Mouse (Mus musculus) heart, postnatal 0 days (tissue): ENCODE measurements around the gene St3gal4. TPM values are rescaled to one million over a fixed set of nuclear protein-coding genes. Genes with fewer than 3 reads are reported as not detected.
"Not testable (repeated sequence)": the region's sequence is repeated elsewhere in the genome, so short reads cannot be mapped to it uniquely, and the experiment has no call there.

Experiments used
- ATAC-seq: fragments of 200-750 bp; cut with Nextera tagmentation; 2 replicates; pipeline ENCODE4 v1.8.0; 2017; ENCODE audit warnings: low read depth, moderate number of reproducible peaks, moderate library complexity; ENCODE audit not compliant: insufficient read depth
- DNase-seq: peaks from one replicate; pipeline ENCODE4 v3.0.0-alpha.2; 2016; ENCODE audit warnings: low spot score
- H3K27ac ChIP-seq: fragments of 300-500 bp; sonication (generic); 2 replicates; pipeline ENCODE4 v1.5.1; 2014; ENCODE audit warnings: low read depth, mild to moderate bottlenecking
- H3K27me3 ChIP-seq: fragments of 300-500 bp; sonication (generic); 2 replicates; pipeline ENCODE4 v1.6.1; 2014; ENCODE audit warnings: low read length, mixed read lengths; ENCODE audit not compliant: control insufficient read depth, insufficient read depth
- H3K36me3 ChIP-seq: fragments of 300-500 bp; sonication (generic); replicated peaks from 2 replicates; pipeline ENCODE4 v1.6.1; 2014; ENCODE audit warnings: low read length, mixed read lengths; ENCODE audit not compliant: control insufficient read depth, insufficient read depth
- H3K4me1 ChIP-seq: fragments of 300-500 bp; sonication (generic); 2 replicates; pipeline ENCODE4 v1.6.1; 2014; ENCODE audit warnings: antibody characterized with exemption; ENCODE audit not compliant: control insufficient read depth, insufficient read depth
- H3K4me2 ChIP-seq: fragments of 300-500 bp; sonication (generic); 2 replicates; pipeline ENCODE4 v1.6.1; 2014; ENCODE audit warnings: low read depth, mild to moderate bottlenecking, low read length, moderate library complexity
- H3K4me3 ChIP-seq: fragments of 300-500 bp; sonication (generic); 2 replicates; pipeline ENCODE4 v1.5.1; 2014; ENCODE audit warnings: low read depth, low read length
- H3K9ac ChIP-seq: fragments of 300-500 bp; sonication (generic); replicated peaks from 2 replicates; pipeline ENCODE4 v1.6.1; 2014; ENCODE audit warnings: low read depth, low read length, mixed read lengths
- H3K9me3 ChIP-seq: fragments of 300-500 bp; sonication (generic); replicated peaks from 2 replicates; pipeline ENCODE4 v1.6.1; 2016; ENCODE audit warnings: low read length; ENCODE audit not compliant: control insufficient read depth
- CTCF ChIP-seq: IDR thresholded peaks from 2 replicates; pipeline ENCODE4 v1.5.1; 2016; ENCODE audit warnings: antibody characterized with exemption, control low read depth, low read depth
- EP300 ChIP-seq: IDR thresholded peaks from 2 replicates; pipeline ENCODE4 v1.6.1; 2016; ENCODE audit warnings: antibody characterized with exemption, low read depth
- WGBS: fragments of 180-500 bp; shearing (Covaris S2); extraction: QIAGEN DNeasy Blood & Tissue Kit; methylation state at CpG from one replicate; pipeline ENCODE4 v1.1.7; 2014; 5-methylcytosine and 5-hydroxymethylcytosine counted together
- polyA plus RNA-seq: library from polyadenylated mRNA; unstranded; fragments of >200 nt; fragmentation: Nextera tagmentation; extraction: Ambion mirVana; gene quantifications from 2 replicates; pipeline ENCODE4 v1.2.1, GENCODE M21; 2015
- total RNA-seq: library from RNA; depleted of rRNA; stranded (reverse); fragments of >200 nt; gene quantifications from 2 replicates; pipeline ENCODE4 v1.2.3, GENCODE M21; 2014; ENCODE audit warnings: low replicate concordance

St3gal4 gene
- total and polyA plus RNA-seq, 2 experiments from 2014 or later: 25.2 to 37.6 TPM

- H3K4me3 ChIP-seq: no peak overlapping the region
- no peak overlapping the region for H3K4me2 ChIP-seq
- no peak overlapping the region for H3K9ac ChIP-seq
- TF ChIP-seq EP300 (no peak), CTCF (no peak)
- peak; percentile 71 for ATAC-seq
- no peaks in the 10 kb centered on the region for H3K9me3 ChIP-seq
- H3K4me1 ChIP-seq: no peaks in the 10 kb centered on the region; the same call in 1 of the 2 replicates
- no peaks in the 10 kb centered on the region for H3K27me3 ChIP-seq
- 77% methylated on average over 5 of the region's 5 CpGs for WGBS
- H3K36me3 ChIP-seq: no peaks in the 10 kb centered on the region
- no peak for DNase-seq
- peak overlapping the region; percentile 56 for H3K27ac ChIP-seq
These were observed 37.1 kb upstream of the St3gal4 start for GRCm38 (mm10) chr9:35156002-35156710.

- 83% methylated on average over 1 of the region's 1 CpGs for WGBS
- TF ChIP-seq EP300 (no peak), CTCF (no peak)
- DNase-seq (no peak), ATAC-seq (no peak)
- Histone ChIP-seq H3K36me3 (no peaks in the 10 kb centered on the region), H3K4me3 (no peak overlapping the region), H3K9me3 (no peaks in the 10 kb centered on the region), H3K4me2 (no peak overlapping the region), H3K27ac (no peak overlapping the region), H3K4me1 (no peaks in the 10 kb centered on the region; the same call in 1 of the 2 replicates), H3K9ac (no peak overlapping the region), H3K27me3 (no peaks in the 10 kb centered on the region)
These were observed 33.9 kb upstream of the St3gal4 start for GRCm38 (mm10) chr9:35152923-35153322.

- H3K4me3 ChIP-seq, DNase-seq, H3K27ac ChIP-seq, H3K27me3 ChIP-seq, ATAC-seq, H3K4me1 ChIP-seq, H3K9ac ChIP-seq, H3K36me3 ChIP-seq, H3K4me2 ChIP-seq, H3K9me3 ChIP-seq: not testable (repeated sequence)
These were observed 29.8 kb upstream of the St3gal4 start for GRCm38 (mm10) chr9:35148822-35149221.

GRCm38 (mm10) chr9:35147261-35147660, 28.2 kb upstream of the St3gal4 start:
- not testable (repeated sequence) for H3K4me2 ChIP-seq, DNase-seq, H3K36me3 ChIP-seq, H3K27ac ChIP-seq, H3K9me3 ChIP-seq, H3K4me3 ChIP-seq, H3K27me3 ChIP-seq, ATAC-seq, H3K9ac ChIP-seq, H3K4me1 ChIP-seq
- WGBS: 93% methylated on average over 12 of the region's 14 CpGs

- TF ChIP-seq CTCF (no peak), EP300 (no peak)
- 83% methylated on average over 1 of the region's 1 CpGs for WGBS
- Histone ChIP-seq H3K9ac (no peak overlapping the region), H3K36me3 (no peaks in the 10 kb centered on the region), H3K9me3 (no peaks in the 10 kb centered on the region), H3K4me2 (no peak overlapping the region), H3K27me3 (no peaks in the 10 kb centered on the region), H3K27ac (no peak overlapping the region), H3K4me3 (no peak overlapping the region), H3K4me1 (no peaks in the 10 kb centered on the region)
- DNase-seq: no peak
- ATAC-seq: no peak
These were observed 26.8 kb upstream of the St3gal4 start for GRCm38 (mm10) chr9:35145829-35146228.

DNA sequence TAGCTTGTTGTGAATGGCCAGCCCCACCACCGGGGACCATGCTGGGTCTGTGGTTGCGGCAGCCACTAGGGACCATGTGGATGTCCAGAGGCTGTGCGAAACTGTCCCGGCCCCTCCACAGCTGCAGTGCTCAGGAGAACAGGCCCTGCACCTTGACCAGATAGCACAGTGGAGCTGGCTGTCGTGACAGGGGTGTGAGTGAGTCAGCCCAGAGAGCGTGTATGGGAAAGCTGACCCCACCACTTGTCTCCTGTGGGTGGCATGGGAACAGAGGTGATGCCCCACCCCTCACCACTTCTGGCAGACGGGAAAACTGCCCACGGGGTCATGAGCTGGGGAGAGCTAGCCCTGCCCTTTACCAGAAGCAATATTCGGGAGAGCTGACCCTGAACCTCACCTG, 26.1 kb upstream of the St3gal4 start:
- Histone ChIP-seq H3K9ac (no peak overlapping the region), H3K4me3 (no peak overlapping the region), H3K36me3 (no peaks in the 10 kb centered on the region), H3K27me3 (no peaks in the 10 kb centered on the region), H3K9me3 (no peaks in the 10 kb centered on the region), H3K27ac (no peak overlapping the region), H3K4me1 (no peaks in the 10 kb centered on the region), H3K4me2 (no peak overlapping the region)
- TF ChIP-seq CTCF (no peak), EP300 (no peak)
- WGBS: 69% methylated on average over 9 of the region's 9 CpGs
- no peak for DNase-seq
- ATAC-seq: no peak
